Mouse (Mus musculus) MEL (cell line): ENCODE measurements around the gene Pcgf6.

Experiments
- BHLHE40 ChIP-seq: IDR thresholded peaks from 2 replicates; pipeline ENCODE4 v1.6.1; 2012; ENCODE audit warnings: low read depth, mild to moderate bottlenecking, inconsistent platforms, low read length, improper control_type of control experiment, borderline replicate concordance
- CTCF ChIP-seq, 3 experiments: IDR thresholded peaks in 2 of 3; conservative IDR thresholded peaks in 1 of 3; 2 replicates each; pipeline ENCODE4 v1.5.1; 2011 to 2012; ENCODE audit warnings: low read length in 3 of 3, low read depth in 2 of 3, mild to moderate bottlenecking in 2 of 3, improper control_type of control experiment in 1 of 3, inconsistent platforms in 1 of 3, mixed read lengths in 1 of 3, moderate library complexity in 1 of 3; ENCODE audit not compliant: control insufficient read depth in 1 of 3, insufficient read depth in 1 of 3, poor library complexity in 1 of 3, severe bottlenecking in 1 of 3
- EP300 ChIP-seq, 2 experiments: IDR thresholded peaks; 2 replicates each; pipeline ENCODE4 v1.6.1; 2011; ENCODE audit warnings: improper control_type of control experiment in 2 of 2, low read length in 2 of 2, low read depth in 1 of 2, mild to moderate bottlenecking in 1 of 2
- GATA1 ChIP-seq: IDR thresholded peaks from 2 replicates; pipeline ENCODE4 v1.6.1; 2011; ENCODE audit warnings: low read depth, low read length, improper control_type of control experiment
- MAX ChIP-seq: IDR thresholded peaks from 2 replicates; pipeline ENCODE4 v1.6.1; 2011; ENCODE audit warnings: low read length, improper control_type of control experiment
- MEF2A ChIP-seq: IDR thresholded peaks from 2 replicates; pipeline ENCODE4 v1.6.1; 2014; ENCODE audit warnings: low read depth, mild to moderate bottlenecking, inconsistent platforms, low read length, improper control_type of control experiment; ENCODE audit not compliant: poor library complexity, insufficient replicate concordance, severe bottlenecking; ENCODE audit errors: extremely low read depth
- MYB ChIP-seq: IDR thresholded peaks from 2 replicates; pipeline ENCODE4 v1.6.1; 2011; ENCODE audit warnings: mild to moderate bottlenecking, low read depth, low read length, improper control_type of control experiment
- MYC ChIP-seq: IDR thresholded peaks from 2 replicates; pipeline ENCODE4 v1.6.1; 2011; ENCODE audit warnings: low read depth, mild to moderate bottlenecking, low read length, improper control_type of control experiment, moderate library complexity
- POLR2A ChIP-seq, 2 experiments: IDR thresholded peaks; 2 replicates each; pipeline ENCODE4 v1.6.1; 2011 to 2012; ENCODE audit warnings: low read length in 2 of 2, mild to moderate bottlenecking in 2 of 2, control low read depth in 1 of 2, improper control_type of control experiment in 1 of 2, low read depth in 1 of 2, moderate library complexity in 1 of 2; ENCODE audit not compliant: control insufficient read depth in 1 of 2, insufficient read depth in 1 of 2, poor library complexity in 1 of 2
- POLR2AphosphoS5 ChIP-seq: IDR thresholded peaks from 2 replicates; pipeline ENCODE4 v1.6.1; 2012; ENCODE audit warnings: low read depth, borderline replicate concordance, mild to moderate bottlenecking, inconsistent platforms, low read length, moderate library complexity, mixed read lengths

- no peak for TF ChIP-seq MYC
- no peak for TF ChIP-seq EP300 (IDR thresholded peaks at IDR 0.05; ENCODE audit: low read depth in 1 of 2, low read length in 2 of 2)
- TF ChIP-seq POLR2A (IDR thresholded peaks at IDR 0.05; ENCODE audit: control insufficient read depth in 1 of 2, insufficient read depth in 1 of 2, low read depth in 1 of 2, low read length in 2 of 2, poor library complexity in 1 of 2): no peak
- no peak for TF ChIP-seq BHLHE40
- no peak for TF ChIP-seq CTCF (IDR thresholded peaks at IDR 0.05 in 2 of 3, conservative IDR thresholded peaks at IDR 0.05 in 1 of 3; ENCODE audit: control insufficient read depth in 1 of 3, insufficient read depth in 1 of 3, low read depth in 2 of 3, low read length in 3 of 3, poor library complexity in 1 of 3, severe bottlenecking in 1 of 3)
- no peak for TF ChIP-seq MEF2A
- TF ChIP-seq POLR2AphosphoS5: no peak
- TF ChIP-seq GATA1: no peak
- no peak for TF ChIP-seq MYB
- TF ChIP-seq MAX: no peak
These were observed 36.6 kb downstream of the Pcgf6 start for GRCm38 (mm10) chr19:47014159-47014446.
